Mouse (Mus musculus) hindbrain, embryonic 15.5 days (tissue): ENCODE measurements at regions not wholly inside any gene's neighbourhood (a gene's known extent, or its start where the extent isn't known, plus 50 kb on each side); places are given as distances from the start of the nearest gene placed in this dataset.

Experiments used
- ATAC-seq: fragments of 200-750 bp; cut with Nextera tagmentation; 2 replicates; pipeline ENCODE4 v1.8.0; 2017; ENCODE audit warnings: low read depth, moderate number of reproducible peaks, moderate TSS enrichment; ENCODE audit not compliant: low FRiP score
- H3K27ac ChIP-seq: fragments of 300-500 bp; sonication (generic); replicated peaks from 2 replicates; pipeline ENCODE4 v1.5.1; 2015; ENCODE audit warnings: mild to moderate bottlenecking, inconsistent platforms
- H3K27me3 ChIP-seq: fragments of 300-500 bp; sonication (generic); 2 replicates; pipeline ENCODE4 v1.6.1; 2015; ENCODE audit warnings: control low read depth, inconsistent platforms
- H3K36me3 ChIP-seq: fragments of 300-500 bp; sonication (generic); 2 replicates; pipeline ENCODE4 v1.6.1; 2015; ENCODE audit warnings: control low read depth, inconsistent platforms
- H3K4me1 ChIP-seq: fragments of 300-500 bp; sonication (generic); replicated peaks from 2 replicates; pipeline ENCODE4 v1.6.1; 2015; ENCODE audit warnings: control low read depth, inconsistent platforms
- H3K4me2 ChIP-seq: fragments of 300-500 bp; sonication (generic); 2 replicates; pipeline ENCODE4 v1.6.1; 2015; ENCODE audit warnings: moderate library complexity, mild to moderate bottlenecking, inconsistent platforms
- H3K4me3 ChIP-seq: fragments of 300-500 bp; sonication (generic); 2 replicates; pipeline ENCODE4 v1.5.1; 2015; ENCODE audit warnings: mild to moderate bottlenecking, inconsistent platforms
- H3K9ac ChIP-seq: fragments of 300-500 bp; sonication (generic); 2 replicates; pipeline ENCODE4 v1.6.1; 2015; ENCODE audit warnings: inconsistent platforms
- H3K9me3 ChIP-seq: fragments of 300-500 bp; sonication (generic); 2 replicates; pipeline ENCODE4 v1.6.1; 2016; ENCODE audit warnings: control low read depth, inconsistent platforms
- WGBS: fragments of 180-500 bp; shearing (Covaris S2); methylation state at CpG from one replicate; pipeline ENCODE4 v1.1.7; 2015; 5-methylcytosine and 5-hydroxymethylcytosine counted together

GRCm38 (mm10) chr9:95282996-95283395 lies 123.5 kb downstream of the Chst2 start:
- H3K4me1 ChIP-seq: no peaks in the 10 kb centered on the region

GRCm38 (mm10) chr9:95282502-95282901 lies 124.0 kb downstream of the Chst2 start:
- Histone ChIP-seq H3K9me3 (no peaks in the 10 kb centered on the region), H3K4me2 (no peak overlapping the region), H3K27me3 (no peaks in the 10 kb centered on the region), H3K27ac (no peak overlapping the region), H3K4me3 (no peak overlapping the region), H3K9ac (no peak overlapping the region), H3K36me3 (no peaks in the 10 kb centered on the region), H3K4me1 (no peaks in the 10 kb centered on the region)
- WGBS: 93% methylated on average over 2 of the region's 2 CpGs
- ATAC-seq: no peak

More at GRCm38 (mm10) chr9:95282996-95283395, 123.5 kb downstream of the Chst2 start:
- H3K9ac ChIP-seq: no peak overlapping the region
- H3K36me3 ChIP-seq: no peaks in the 10 kb centered on the region
- H3K4me3 ChIP-seq: no peak overlapping the region
- H3K27ac ChIP-seq: no peak overlapping the region
- H3K9me3 ChIP-seq: no peaks in the 10 kb centered on the region
- no peak overlapping the region for H3K4me2 ChIP-seq
- H3K27me3 ChIP-seq: no peaks in the 10 kb centered on the region
- no peak for ATAC-seq
- whole genome bisulfite sequencing: 91% methylated on average over 3 of the region's 3 CpGs
